Mouse (Mus musculus) stomach, postnatal 0 days (tissue): Measurements from ENCODE around the gene Gm6525. TPM values are rescaled to one million over a fixed set of nuclear protein-coding genes. Genes with fewer than 3 reads are reported as not detected.

Experiments
- ATAC-seq: fragments of 200-750 bp; cut with Nextera tagmentation; 2 replicates; pipeline ENCODE4 v1.8.0; 2017; ENCODE audit not compliant: low FRiP score, low TSS enrichment
- DNase-seq: peaks from one replicate; pipeline ENCODE4 v3.0.0-alpha.2; 2016; ENCODE audit warnings: low spot score
- H3K27ac ChIP-seq: fragments of 300-500 bp; sonication (generic); replicated peaks from 2 replicates; pipeline ENCODE4 v1.5.1; 2014; ENCODE audit warnings: mild to moderate bottlenecking, control low read depth
- H3K27me3 ChIP-seq: fragments of 300-500 bp; sonication (generic); 2 replicates; pipeline ENCODE4 v1.6.1; 2014; ENCODE audit warnings: low read length; ENCODE audit not compliant: control insufficient read depth, insufficient read depth
- H3K36me3 ChIP-seq: fragments of 300-500 bp; sonication (generic); 2 replicates; pipeline ENCODE4 v1.6.1; 2014; ENCODE audit warnings: low read length, mixed read lengths; ENCODE audit not compliant: control insufficient read depth, insufficient read depth
- H3K4me1 ChIP-seq: fragments of 300-500 bp; sonication (generic); replicated peaks from 2 replicates; pipeline ENCODE4 v1.6.1; 2014; ENCODE audit warnings: antibody characterized with exemption; ENCODE audit not compliant: control insufficient read depth, insufficient read depth
- H3K4me2 ChIP-seq: fragments of 300-500 bp; sonication (generic); replicated peaks from 2 replicates; pipeline ENCODE4 v1.6.1; 2014; ENCODE audit warnings: low read depth, mild to moderate bottlenecking, control low read depth, moderate library complexity
- H3K4me3 ChIP-seq: fragments of 300-500 bp; sonication (generic); 2 replicates; pipeline ENCODE4 v1.5.1; 2014; ENCODE audit warnings: low read depth, low read length, control low read depth
- H3K9ac ChIP-seq: fragments of 300-500 bp; sonication (generic); 2 replicates; pipeline ENCODE4 v1.6.1; 2014; ENCODE audit warnings: mild to moderate bottlenecking, low read length, control low read depth, mixed read lengths
- H3K9me3 ChIP-seq: fragments of 300-500 bp; sonication (generic); 2 replicates; pipeline ENCODE4 v1.6.1; 2016; ENCODE audit warnings: low read length; ENCODE audit not compliant: control insufficient read depth
- CTCF ChIP-seq: IDR thresholded peaks from 2 replicates; pipeline ENCODE4 v1.5.1; 2016; ENCODE audit warnings: antibody characterized with exemption, low read depth, mild to moderate bottlenecking, moderate library complexity
- EP300 ChIP-seq: optimal IDR thresholded peaks from 2 replicates; pipeline ENCODE3; 2016; ENCODE audit warnings: antibody characterized with exemption
- WGBS: fragments of 180-500 bp; shearing (Covaris S2); extraction: QIAGEN DNeasy Blood & Tissue Kit; methylation state at CpG from one replicate; pipeline ENCODE4 v1.1.7; 2014; 5-methylcytosine and 5-hydroxymethylcytosine counted together
- polyA plus RNA-seq: library from polyadenylated mRNA; unstranded; fragments of >200 nt; fragmentation: Nextera tagmentation; extraction: Ambion mirVana; gene quantifications from 2 replicates; pipeline ENCODE4 v1.2.1, GENCODE M21; 2015

Gm6525 gene
- polyA plus RNA-seq, 1 experiment from 2014 or later, result 0.75 TPM

- 8% methylated on average over 9 of the region's 9 CpGs for WGBS
- Histone ChIP-seq H3K9me3 (no peaks in the 10 kb centered on the region), H3K36me3 (no peaks in the 10 kb centered on the region), H3K4me2 (peak overlapping the region; percentile 58), H3K4me1 (no peaks in the 10 kb centered on the region; the same call in 1 of the 2 replicates), H3K9ac (peak overlapping the region; percentile 32; the same call in 1 of the 2 replicates), H3K27me3 (no peaks in the 10 kb centered on the region), H3K27ac (peak overlapping the region; percentile 45), H3K4me3 (peak overlapping the region; percentile 43)
- ATAC-seq (no peak), DNase-seq (no peak)
- TF ChIP-seq CTCF, result peak; percentile 2; the same call in 1 of the 2 replicates
- no peak for TF ChIP-seq EP300
These were observed 46.4 kb downstream of the Gm6525 start for GRCm38 (mm10) chr3:84220326-84220725.

- TF ChIP-seq CTCF (no peak; the same call in 1 of the 2 replicates), EP300 (no peak)
- Histone ChIP-seq H3K27ac (peak overlapping the region; percentile 45), H3K36me3 (no peaks in the 10 kb centered on the region), H3K27me3 (no peaks in the 10 kb centered on the region), H3K4me2 (peak overlapping the region; percentile 58), H3K9me3 (no peaks in the 10 kb centered on the region), H3K4me3 (peak overlapping the region; percentile 43), H3K4me1 (no peaks in the 10 kb centered on the region; the same call in 1 of the 2 replicates), H3K9ac (0 out of 2 replicates have a peak overlapping the region, but pooled peaks have one; percentile 32)
- ATAC-seq (no peak), DNase-seq (peak; percentile 43)
- 3% methylated on average over 11 of the region's 11 CpGs for WGBS
These were observed 46.8 kb downstream of the Gm6525 start for GRCm38 (mm10) chr3:84220748-84221147.

Other genes starting within 250 kb of the Gm6525 start
- 15.5 and 18.3 TPM in 2 replicates for gene Tmem131l, start 133.9 kb upstream of the Gm6525 start, polyA plus RNA-seq
- 9.7 and 10.7 TPM in 2 replicates for gene Mnd1, start 18.3 kb upstream of the Gm6525 start, polyA plus RNA-seq
- gene Trim2, start 132.8 kb downstream of the Gm6525 start, polyA plus RNA-seq, result 30.0 and 30.7 TPM in 2 replicates